In genomic region chr11:78322860-78323259, GRCm38 (mm10) we compare ENCODE assay signal across 8 mouse cellular contexts. TPM values are rescaled to one million over a fixed set of nuclear protein-coding genes. Genes with fewer than 3 reads are reported as not detected.
DNase-seq lines count a peak whose midpoint lies in the region; ATAC-seq and TF ChIP-seq lines count a peak whose summit lies in the region.

Aldoc (plus strand) TSS chr11:78322968.

- peaks cover 76% of the 10 kb centered on the region for H3K36me3 ChIP-seq in E14TG2a.4 (ENCODE audit: insufficient read depth, low read length)
- H3K36me3 ChIP-seq in forebrain, embryonic 10.5 days (replicated peaks), result peaks cover 84% of the 10 kb centered on the region
- no peaks in the 10 kb centered on the region for H3K36me3 ChIP-seq in neural tube, embryonic 15.5 days

- peak within 1 kb of the TSS; percentile 34 for H3K9ac ChIP-seq in neural tube, embryonic 15.5 days (replicated peaks)

- DNase-seq in c-Kit-positive CD71-negative TER-119-negative erythroid progenitor cells, embryonic 14.5 days (ENCODE audit: low read depth), result peak; percentile 71
- peak; percentile 53 for DNase-seq in forebrain, embryonic 10.5 days (ENCODE audit: extremely low spot score, low spot score)
- peak; percentile 69 to 73 for DNase-seq in heart, postnatal 10 days
- peak; percentile 96 for DNase-seq in large intestine, adult 2 months (ENCODE audit: low read depth, low spot score)
- peak; percentile 92 to 96 for DNase-seq in lung, adult 18-20 months
- peak; percentile 58 to 75 for DNase-seq in thymus, adult 18-20 months

- no peaks in the 10 kb centered on the region for H3K9me3 ChIP-seq in E14TG2a.4 (ENCODE audit: low read length)
- H3K9me3 ChIP-seq in forebrain, embryonic 10.5 days, result no peaks in the 10 kb centered on the region
- H3K9me3 ChIP-seq in neural tube, embryonic 15.5 days (replicated peaks), result no peaks in the 10 kb centered on the region

- intact Hi-C loops in heart, postnatal 10 days (cut with DNase I), result no loop called here

- H3K4me2 ChIP-seq in neural tube, embryonic 15.5 days, result peak within 1 kb of the TSS; percentile 52

- TF ChIP-seq CTCF in E14TG2a.4 (conservative IDR thresholded peaks at IDR 0.05; ENCODE audit: low read length), result no peak

- H3K27me3 ChIP-seq in E14TG2a.4 (ENCODE audit: insufficient read depth, low read length), result no peaks in the 10 kb centered on the region
- no peaks in the 10 kb centered on the region for H3K27me3 ChIP-seq in forebrain, embryonic 10.5 days (ENCODE audit: poor library complexity, severe bottlenecking)
- H3K27me3 ChIP-seq in neural tube, embryonic 15.5 days (replicated peaks), result no peaks in the 10 kb centered on the region

- WGBS in forebrain, embryonic 10.5 days, result 6% methylated on average over 15 of the region's 15 CpGs
- 6% methylated on average over 15 of the region's 15 CpGs for WGBS in large intestine, adult 2 months
- WGBS in neural tube, embryonic 15.5 days, result 6% methylated on average over 15 of the region's 15 CpGs

- peak within 1 kb of the TSS; percentile 76 for H3K4me3 ChIP-seq in E14TG2a.4 (replicated peaks; ENCODE audit: low read length)
- peak within 1 kb of the TSS; percentile 22 for H3K4me3 ChIP-seq in forebrain, embryonic 10.5 days
- peak within 1 kb of the TSS; percentile 32 for H3K4me3 ChIP-seq in neural tube, embryonic 15.5 days (replicated peaks)

- peaks cover 50% of the 10 kb centered on the region for H3K4me1 ChIP-seq in E14TG2a.4 (replicated peaks; ENCODE audit: low read depth, low read length)
- H3K4me1 ChIP-seq in forebrain, embryonic 10.5 days, result peaks cover 20% of the 10 kb centered on the region
- H3K4me1 ChIP-seq in neural tube, embryonic 15.5 days, result peaks cover 21% of the 10 kb centered on the region

- peak; percentile 91 for ATAC-seq in neural tube, embryonic 15.5 days (ENCODE audit: low FRiP score)

- peak within 1 kb of the TSS; percentile 40; the same call in 1 of the 2 replicates for H3K27ac ChIP-seq in forebrain, embryonic 10.5 days
- peak within 1 kb of the TSS; percentile 82 for H3K27ac ChIP-seq in neural tube, embryonic 15.5 days (replicated peaks)

RNA-seq across cellular contexts. Expression of gene Aldoc, which starts in this region (rescaled TPM):
- 2.7 and 3.3 TPM in 2 replicates for polyA plus RNA-seq in forebrain, embryonic 10.5 days (2016; fragmentation: Nextera tagmentation; extraction: Ambion mirVana)
- 1 to 10 TPM in 1 of 2 experiments, under 1 TPM in 1; 0.81 to 1.1 TPM for total RNA-seq in heart, postnatal 10 days (2021)
- 7.0 and 7.4 TPM in 2 replicates for polyA plus RNA-seq in large intestine, adult 2 months (2012; rRNA removed)
- polyA plus RNA-seq in neural tube, embryonic 15.5 days (2015; fragmentation: Nextera tagmentation; extraction: Ambion mirVana), result 328 and 382 TPM in 2 replicates

Comparison
In these comparisons a context has a peak if more than half of its experiments do, and no peak if none do; other contexts are left out.
1. Peak in every context shown above with its lines: DNase-seq, ATAC-seq, H3K4me3 ChIP-seq and H3K27ac ChIP-seq.
2. RNA of gene Aldoc (polyA plus RNA-seq): 328 to 382 TPM in neural tube, embryonic 15.5 days; 7.0 to 7.4 TPM in large intestine, adult 2 months and 2.7 to 3.3 TPM in forebrain, embryonic 10.5 days; every median in the first group is over 10 times any median in the second.
3. H3K4me3 ChIP-seq: peak in every context shown above with its lines; median percentile 76 in E14TG2a.4; 32 in neural tube, embryonic 15.5 days; 22 in forebrain, embryonic 10.5 days.